In genomic region chr12:77421667-77422393, GRCm38 (mm10) we compare ENCODE assay signal across 28 mouse cellular contexts.
"Had no signal": no experiment of that assay in that cellular context is flagged by ENCODE, and none has a peak within 500 bp of the region (broad histone marks: within the 10 kb centered on the region; RNA-seq: fewer than 3 reads in every experiment).

No protein-coding gene starts in this region.

- H3K4me3 ChIP-seq: embryonic facial prominence, embryonic 10.5 days; embryonic facial prominence, embryonic 12.5 days; embryonic facial prominence, embryonic 13.5 days; embryonic facial prominence, embryonic 15.5 days; erythroblast, embryonic 14.5 days; forebrain, embryonic 10.5 days; forebrain, embryonic 12.5 days; forebrain, embryonic 13.5 days; forebrain, embryonic 15.5 days; gastrocnemius, adult 2 months; heart, adult 2 months had no signal

- H3K27me3 ChIP-seq: embryonic facial prominence, embryonic 12.5 days; embryonic facial prominence, embryonic 13.5 days; embryonic facial prominence, embryonic 15.5 days; forebrain, embryonic 12.5 days; forebrain, embryonic 13.5 days; forebrain, embryonic 15.5 days had no signal

- H3K27ac ChIP-seq: embryonic facial prominence, embryonic 10.5 days; embryonic facial prominence, embryonic 12.5 days; embryonic facial prominence, embryonic 13.5 days; embryonic facial prominence, embryonic 15.5 days; forebrain, embryonic 10.5 days; forebrain, embryonic 12.5 days; forebrain, embryonic 13.5 days; forebrain, embryonic 15.5 days; gastrocnemius, adult 2 months; heart, adult 2 months had no signal

- H3K9me3 ChIP-seq: embryonic facial prominence, embryonic 10.5 days; embryonic facial prominence, embryonic 12.5 days; embryonic facial prominence, embryonic 13.5 days; embryonic facial prominence, embryonic 15.5 days; forebrain, embryonic 10.5 days; forebrain, embryonic 12.5 days; forebrain, embryonic 15.5 days had no signal

- H3K9ac ChIP-seq: embryonic facial prominence, embryonic 12.5 days; embryonic facial prominence, embryonic 13.5 days; embryonic facial prominence, embryonic 15.5 days; forebrain, embryonic 12.5 days; forebrain, embryonic 13.5 days; forebrain, embryonic 15.5 days; forebrain, postnatal 0 days had no signal

- H3K4me1 ChIP-seq: embryonic facial prominence, embryonic 10.5 days; embryonic facial prominence, embryonic 12.5 days; embryonic facial prominence, embryonic 13.5 days; embryonic facial prominence, embryonic 15.5 days; forebrain, embryonic 10.5 days; forebrain, embryonic 12.5 days; forebrain, embryonic 13.5 days; forebrain, embryonic 15.5 days had no signal

- DNase-seq: cerebellum, adult 8-10 months; cerebellum, adult 9-10 months; cerebellum, adult 9-11 months; cerebellum, postnatal 10 days; cerebellum, postnatal 14 days; cerebellum, postnatal 25 days; cerebellum, postnatal 36 days; embryo, embryonic 11 days; forebrain, postnatal 0 days; gastrocnemius, adult 2 months; gastrocnemius, postnatal 10 days; gastrocnemius, postnatal 14 days; gastrocnemius, postnatal 25 days; gastrocnemius, postnatal 36 days; heart, adult 11 months; heart, adult 18-20 months; heart, adult 2 months had no signal

- H3K4me2 ChIP-seq: embryonic facial prominence, embryonic 12.5 days; embryonic facial prominence, embryonic 13.5 days; embryonic facial prominence, embryonic 15.5 days; forebrain, embryonic 12.5 days; forebrain, embryonic 13.5 days; forebrain, embryonic 15.5 days had no signal

- ATAC-seq: forebrain, embryonic 13.5 days; forebrain, embryonic 14.5 days; forebrain, embryonic 15.5 days; forebrain, embryonic 16.5 days; forebrain, postnatal 0 days had no signal

- H3K36me3 ChIP-seq: embryonic facial prominence, embryonic 10.5 days; embryonic facial prominence, embryonic 12.5 days; embryonic facial prominence, embryonic 13.5 days; embryonic facial prominence, embryonic 15.5 days; forebrain, embryonic 10.5 days; forebrain, embryonic 12.5 days; forebrain, embryonic 15.5 days had no signal
